Mouse (Mus musculus): Measurements from ENCODE around the gene Adck1. TPM values are rescaled to one million over a fixed set of nuclear protein-coding genes. Genes with fewer than 3 reads are reported as not detected.

The Adck1 gene
- polyA plus RNA-seq, 1 experiment from 2014 or later: 44.5 TPM

DNA sequence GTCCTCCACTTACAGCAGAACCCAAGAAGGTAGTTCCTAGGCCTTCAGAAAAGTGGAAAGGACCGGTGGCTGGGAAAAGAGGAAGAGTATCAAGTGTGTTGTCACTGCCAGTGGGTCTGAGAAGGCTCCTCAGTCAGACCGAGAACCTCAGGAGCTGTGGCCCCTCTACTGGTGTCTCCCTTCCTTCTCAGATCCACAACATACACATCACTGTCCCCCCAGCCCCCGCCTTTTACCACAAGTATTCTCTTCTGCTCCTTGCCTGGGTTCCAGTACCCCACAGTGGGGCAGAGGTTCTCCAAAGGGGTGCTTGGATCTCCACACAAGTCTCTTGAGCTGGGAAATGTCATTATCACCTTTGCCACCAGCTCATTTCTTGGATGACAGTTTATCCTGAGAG lies 115.5 kb downstream of the Adck1 start:
- no peaks in the 10 kb centered on the region for H3K36me3 ChIP-seq (ENCODE audit: control insufficient read depth, insufficient read depth, low read length)
- H3K27me3 ChIP-seq (replicated peaks; ENCODE audit: control insufficient read depth, insufficient read depth, low read length): no peaks in the 10 kb centered on the region
- no peak overlapping the region for H3K9ac ChIP-seq (ENCODE audit: low read depth, low read length)
- 89% methylated on average over 3 of the region's 3 CpGs for WGBS
- H3K4me3 ChIP-seq (ENCODE audit: low read length): no peak overlapping the region
- no peaks in the 10 kb centered on the region for H3K4me1 ChIP-seq (ENCODE audit: control insufficient read depth, insufficient read depth, low read depth, low read length)
- H3K9me3 ChIP-seq (ENCODE audit: control insufficient read depth, low read length): no peaks in the 10 kb centered on the region
- H3K4me2 ChIP-seq (ENCODE audit: low read length): no peak overlapping the region
- no peak overlapping the region for H3K27ac ChIP-seq (ENCODE audit: low read depth, low read length)
- no peak for ATAC-seq

DNA sequence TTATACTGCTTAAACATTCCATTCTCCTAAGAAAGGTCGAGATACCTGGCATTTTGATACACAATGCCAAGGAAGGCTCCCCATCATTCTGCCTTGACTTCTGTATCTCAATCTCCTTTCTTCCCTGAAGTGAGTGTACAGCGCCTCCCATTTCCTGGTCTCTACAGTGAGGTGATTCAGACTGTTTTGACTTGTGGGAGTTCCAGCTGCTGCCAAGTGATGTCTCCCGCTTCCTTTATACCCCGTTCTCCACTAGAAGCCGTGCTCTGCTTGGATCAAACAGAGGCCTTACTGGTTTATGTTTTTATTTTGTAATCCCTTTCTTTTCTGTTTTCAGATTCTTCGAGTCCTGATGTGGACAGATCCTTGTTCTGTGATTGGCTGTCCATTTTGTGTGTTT lies 116.3 kb downstream of the Adck1 start:
- no peak overlapping the region for H3K4me3 ChIP-seq (ENCODE audit: low read length)
- no peaks in the 10 kb centered on the region for H3K36me3 ChIP-seq (ENCODE audit: control insufficient read depth, insufficient read depth, low read length)
- 87% methylated on average over 6 of the region's 6 CpGs for WGBS
- no peak for ATAC-seq
- no peaks in the 10 kb centered on the region for H3K27me3 ChIP-seq (replicated peaks; ENCODE audit: control insufficient read depth, insufficient read depth, low read length)
- H3K4me1 ChIP-seq (ENCODE audit: control insufficient read depth, insufficient read depth, low read depth, low read length): no peaks in the 10 kb centered on the region
- H3K9me3 ChIP-seq (ENCODE audit: control insufficient read depth, low read length): no peaks in the 10 kb centered on the region
- no peak overlapping the region for H3K9ac ChIP-seq (ENCODE audit: low read depth, low read length)
- no peak overlapping the region for H3K4me2 ChIP-seq (ENCODE audit: low read length)
- H3K27ac ChIP-seq (ENCODE audit: low read depth, low read length): no peak overlapping the region

DNA sequence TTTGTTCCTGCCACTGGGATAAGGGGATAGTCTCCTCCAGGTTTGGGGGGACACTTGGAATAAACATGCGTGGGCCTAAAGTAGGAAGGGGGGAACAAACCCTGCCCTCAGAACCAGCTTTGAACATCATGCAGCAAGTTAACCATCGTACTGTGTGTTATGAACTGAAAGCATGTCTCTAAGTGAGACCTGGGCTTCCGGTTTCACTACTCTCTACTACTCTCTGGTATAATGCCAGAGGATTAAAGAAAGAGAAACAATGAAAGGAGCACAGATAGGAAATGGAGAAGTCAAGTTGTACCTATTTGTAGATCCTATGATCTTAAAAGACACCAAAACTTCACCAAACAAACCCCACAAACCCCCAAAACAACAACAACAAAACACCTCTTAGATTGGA lies 121.3 kb downstream of the Adck1 start:
- Histone ChIP-seq H3K4me2 (ENCODE audit: low read length) (no peak overlapping the region), H3K27me3 (replicated peaks; ENCODE audit: control insufficient read depth, insufficient read depth, low read length) (no peaks in the 10 kb centered on the region), H3K36me3 (ENCODE audit: control insufficient read depth, insufficient read depth, low read length) (no peaks in the 10 kb centered on the region), H3K4me1 (ENCODE audit: control insufficient read depth, insufficient read depth, low read depth, low read length) (no peaks in the 10 kb centered on the region), H3K4me3 (ENCODE audit: low read length) (no peak overlapping the region), H3K9me3 (ENCODE audit: control insufficient read depth, low read length) (no peaks in the 10 kb centered on the region), H3K9ac (ENCODE audit: low read depth, low read length) (no peak overlapping the region), H3K27ac (ENCODE audit: low read depth, low read length) (no peak overlapping the region)
- no peak for ATAC-seq
- 88% methylated on average over 3 of the region's 3 CpGs for WGBS

DNA sequence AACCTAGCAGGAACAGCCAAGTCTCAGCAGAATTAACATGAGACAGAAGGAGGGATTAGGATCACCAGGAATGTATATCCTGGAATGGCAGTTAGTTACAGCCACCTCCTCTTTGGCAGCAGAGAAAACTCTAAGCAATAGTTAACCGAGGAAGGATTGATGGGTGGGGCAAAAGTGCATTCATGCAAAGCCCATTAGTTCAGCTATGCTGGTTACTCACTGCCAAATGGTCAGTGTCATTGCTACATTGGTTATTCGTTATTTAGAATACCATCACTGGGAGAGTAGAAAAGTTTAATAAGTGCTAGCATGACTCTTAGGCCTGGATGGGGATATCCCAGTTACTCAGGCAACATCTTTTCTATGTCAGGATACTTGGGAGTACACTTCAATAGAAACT lies 130.5 kb downstream of the Adck1 start:
- Histone ChIP-seq H3K27ac (ENCODE audit: low read depth, low read length) (no peak overlapping the region), H3K4me3 (ENCODE audit: low read length) (no peak overlapping the region), H3K36me3 (ENCODE audit: control insufficient read depth, insufficient read depth, low read length) (no peaks in the 10 kb centered on the region), H3K9ac (ENCODE audit: low read depth, low read length) (no peak overlapping the region), H3K4me1 (ENCODE audit: control insufficient read depth, insufficient read depth, low read depth, low read length) (no peaks in the 10 kb centered on the region), H3K9me3 (ENCODE audit: control insufficient read depth, low read length) (no peaks in the 10 kb centered on the region), H3K27me3 (replicated peaks; ENCODE audit: control insufficient read depth, insufficient read depth, low read length) (no peaks in the 10 kb centered on the region), H3K4me2 (ENCODE audit: low read length) (no peak overlapping the region)
- ATAC-seq: no peak
- 58% methylated on average over 2 of the region's 2 CpGs for WGBS

Other genes with a start within 250 kb of the Adck1 start
- gene Gm10436, start 178.4 kb upstream of the Adck1 start, polyA plus RNA-seq (2015; fragmentation: Nextera tagmentation; extraction: Ambion mirVana): not detected in 2 replicates
- gene Gm8332, start 110.5 kb upstream of the Adck1 start, polyA plus RNA-seq (2015; fragmentation: Nextera tagmentation; extraction: Ambion mirVana): not detected in 2 replicates
- not detected in 2 replicates for gene Gm5662, start 86.1 kb upstream of the Adck1 start, polyA plus RNA-seq (2015; fragmentation: Nextera tagmentation; extraction: Ambion mirVana)
- gene Gm5039, start 36.5 kb upstream of the Adck1 start, polyA plus RNA-seq (2015; fragmentation: Nextera tagmentation; extraction: Ambion mirVana): not detected in 2 replicates

Measured in hindbrain, embryonic 16.5 days (tissue).